Mouse (Mus musculus): ENCODE data around the gene Zcchc7. TPM values are rescaled to one million over a fixed set of nuclear protein-coding genes. Genes with fewer than 3 reads are reported as not detected.
"Not testable (repeated sequence)": the region's sequence is repeated elsewhere in the genome, so short reads cannot be mapped to it uniquely, and the experiment has no call there.

Zcchc7 gene
- polyA plus RNA-seq, 1 experiment, result 16.8 TPM

GRCm38 (mm10) chr4:44910857-44911256 is 155.2 kb downstream of the Zcchc7 start:
- DNase-seq (ENCODE audit: low read depth), result no peak

DNA sequence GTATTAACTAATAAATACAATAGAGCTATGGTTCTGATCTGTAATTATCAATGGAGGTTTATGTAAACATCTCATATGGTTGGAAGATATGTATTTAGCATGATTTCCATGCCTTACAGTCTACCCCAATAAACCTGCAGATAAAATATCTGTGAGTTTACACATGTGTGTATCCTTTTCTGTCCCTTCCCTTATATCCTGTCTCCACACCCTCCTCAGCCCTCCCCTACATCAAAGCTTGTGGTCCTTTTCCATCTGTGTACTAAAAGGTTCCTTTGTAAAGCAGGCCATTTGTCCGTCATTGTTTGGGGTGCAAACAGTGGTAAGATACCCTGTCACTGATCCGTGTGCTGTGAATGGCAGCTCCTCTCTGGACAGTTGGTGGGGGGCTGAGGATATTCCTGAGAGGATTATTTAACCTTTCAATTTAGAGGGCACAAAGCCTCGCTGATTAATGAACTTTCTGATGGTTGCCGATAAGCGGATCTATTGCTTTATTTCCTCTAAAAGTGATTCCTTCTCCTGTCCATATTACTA is 161.7 kb downstream of the Zcchc7 start:
- no peak for DNase-seq (ENCODE audit: low read depth)

- no peak for DNase-seq (ENCODE audit: low read depth)
Observed at GRCm38 (mm10) chr4:44917907-44918306, 162.2 kb downstream of the Zcchc7 start.

- no peak for DNase-seq (ENCODE audit: low read depth)
Observed at GRCm38 (mm10) chr4:44920831-44921230, 165.2 kb downstream of the Zcchc7 start.

GRCm38 (mm10) chr4:44922466-44923128 is 166.9 kb downstream of the Zcchc7 start:
- DNase-seq (ENCODE audit: low read depth), result no peak

DNA sequence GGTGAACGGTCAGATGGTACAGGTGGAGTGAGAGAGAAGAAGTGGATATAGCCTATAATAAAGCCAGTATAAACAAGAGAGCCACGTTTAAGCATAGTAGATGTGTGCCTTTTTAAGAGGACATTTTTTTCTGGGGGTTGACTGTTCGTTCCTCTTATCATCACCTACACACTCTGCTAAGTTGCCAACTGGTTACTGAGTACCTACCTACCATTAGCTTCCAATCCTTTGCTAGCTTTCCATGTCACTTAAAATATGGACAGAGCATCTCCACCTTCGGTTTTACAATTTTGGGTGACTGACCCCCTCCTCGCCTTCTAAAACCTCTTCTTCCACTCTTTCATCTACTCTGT is 167.4 kb downstream of the Zcchc7 start:
- DNase-seq (ENCODE audit: low read depth), result no peak

DNA sequence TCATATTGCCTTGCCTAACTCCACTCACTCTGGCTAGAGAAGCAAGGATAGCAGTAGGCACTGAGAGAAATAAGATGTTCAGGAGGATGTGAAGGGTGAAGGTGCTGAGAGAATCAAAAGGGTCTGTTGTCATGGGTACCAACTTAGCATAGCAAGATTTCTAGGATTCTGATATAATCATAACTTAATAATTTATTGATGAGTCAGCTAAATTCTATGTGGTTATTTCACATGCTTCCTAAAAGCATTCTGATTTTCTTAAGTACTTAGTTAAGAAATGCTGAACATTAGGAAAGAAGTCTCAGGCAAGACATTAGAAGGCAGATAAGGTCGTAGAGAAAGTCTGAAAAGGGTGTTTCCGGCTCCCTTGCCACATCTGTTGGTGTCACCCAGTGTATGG is 172.3 kb downstream of the Zcchc7 start:
- DNase-seq (ENCODE audit: low read depth), result no peak

- no peak for DNase-seq (ENCODE audit: low read depth)
Observed at GRCm38 (mm10) chr4:44928790-44929189, 173.1 kb downstream of the Zcchc7 start.

- no peak for DNase-seq (ENCODE audit: low read depth)
Observed at GRCm38 (mm10) chr4:44930406-44930805, 174.7 kb downstream of the Zcchc7 start.

DNA sequence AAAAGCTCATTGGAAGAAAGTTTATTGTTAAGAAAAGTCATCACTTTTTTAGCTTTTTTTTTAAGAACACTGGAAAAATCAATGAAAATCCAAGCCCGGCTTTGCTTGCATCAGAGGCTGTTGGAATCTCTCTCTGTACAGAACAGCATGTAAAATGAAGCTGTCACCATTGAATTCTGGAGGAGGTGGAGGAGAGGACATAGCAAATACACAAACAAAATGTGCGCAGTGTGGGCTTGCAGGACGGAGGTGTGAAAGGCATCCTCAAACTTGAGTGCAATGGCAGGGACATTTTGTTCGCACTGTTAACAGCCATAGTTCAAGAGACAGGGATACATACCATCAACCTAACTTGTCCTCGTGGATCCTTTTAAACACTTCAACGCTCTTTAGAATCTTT is 176.1 kb downstream of the Zcchc7 start:
- DNase-seq (ENCODE audit: low read depth), result no peak

DNA sequence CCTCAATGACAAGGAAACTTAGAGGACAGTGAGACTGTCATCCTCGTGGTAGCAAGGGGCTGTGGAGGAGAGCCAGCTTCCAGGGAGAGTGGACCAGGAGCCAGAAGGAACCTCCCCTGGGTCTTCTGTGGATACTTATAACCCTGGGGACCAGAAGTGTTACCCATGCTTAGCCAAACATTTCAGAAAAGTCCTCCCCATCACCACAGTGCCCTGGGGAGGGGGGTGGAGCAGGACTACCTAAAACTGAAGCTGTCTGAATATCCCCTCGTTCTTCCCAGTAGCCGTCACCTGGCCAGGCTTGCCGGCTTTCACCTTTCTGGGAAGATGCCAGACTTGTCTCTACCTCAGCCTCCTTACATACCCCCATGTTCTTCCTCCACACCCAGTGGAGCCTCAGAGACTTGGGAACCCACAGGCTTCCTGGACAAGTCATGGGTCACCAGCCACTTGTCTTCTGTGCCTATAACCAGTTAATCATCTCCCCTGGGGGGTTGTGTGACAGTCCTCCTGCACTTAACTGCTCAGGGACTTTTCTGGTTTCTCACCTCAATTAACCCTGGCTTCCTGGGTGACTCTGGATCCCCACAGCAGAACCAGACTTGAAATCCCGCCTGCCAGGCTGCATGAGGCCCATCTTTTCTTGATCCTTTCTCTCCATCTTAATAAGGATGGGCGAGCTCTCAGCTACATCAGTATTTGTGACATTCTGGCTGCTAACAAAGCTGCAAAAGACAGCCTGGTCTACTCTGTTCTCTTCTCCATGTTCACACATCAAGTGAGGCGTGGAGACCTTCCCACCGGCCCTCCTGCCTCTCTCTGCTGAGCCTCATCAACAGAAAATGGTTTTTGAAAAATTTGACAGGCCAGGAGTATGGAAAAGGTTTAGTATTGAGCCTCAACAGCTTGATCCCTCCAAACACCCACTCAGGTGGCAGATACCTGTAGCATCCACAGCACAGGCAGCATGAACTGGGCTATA is 183.0 kb downstream of the Zcchc7 start:
- no peak for DNase-seq (ENCODE audit: low read depth)

GRCm38 (mm10) chr4:44939576-44940249 is 184.0 kb downstream of the Zcchc7 start:
- DNase-seq (ENCODE audit: low read depth), result no peak

GRCm38 (mm10) chr4:44940286-44940685 is 184.6 kb downstream of the Zcchc7 start:
- DNase-seq (ENCODE audit: low read depth), result no peak

DNA sequence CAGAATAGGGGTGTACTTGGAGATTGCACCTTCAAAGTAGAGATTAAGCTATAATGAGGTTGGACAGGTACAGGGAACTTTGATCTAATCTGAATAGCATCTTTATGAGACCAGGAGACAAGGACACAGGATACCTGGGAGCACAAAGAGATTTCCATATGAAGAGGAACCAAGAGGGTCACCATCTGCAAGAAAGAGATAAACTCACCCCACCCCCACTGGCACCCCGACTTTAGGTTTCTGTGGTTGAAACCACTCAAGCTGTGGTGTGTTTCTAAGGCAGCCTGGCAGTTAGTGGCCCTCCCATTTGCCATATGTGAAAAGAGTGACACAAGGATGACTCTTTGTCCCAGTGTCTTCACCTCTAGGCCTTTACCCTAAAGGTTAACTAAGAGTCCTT is 186.6 kb downstream of the Zcchc7 start:
- DNase-seq (ENCODE audit: low read depth), result no peak

- DNase-seq (ENCODE audit: low read depth), result no peak
Observed at GRCm38 (mm10) chr4:44943480-44943879, 187.8 kb downstream of the Zcchc7 start.

DNA sequence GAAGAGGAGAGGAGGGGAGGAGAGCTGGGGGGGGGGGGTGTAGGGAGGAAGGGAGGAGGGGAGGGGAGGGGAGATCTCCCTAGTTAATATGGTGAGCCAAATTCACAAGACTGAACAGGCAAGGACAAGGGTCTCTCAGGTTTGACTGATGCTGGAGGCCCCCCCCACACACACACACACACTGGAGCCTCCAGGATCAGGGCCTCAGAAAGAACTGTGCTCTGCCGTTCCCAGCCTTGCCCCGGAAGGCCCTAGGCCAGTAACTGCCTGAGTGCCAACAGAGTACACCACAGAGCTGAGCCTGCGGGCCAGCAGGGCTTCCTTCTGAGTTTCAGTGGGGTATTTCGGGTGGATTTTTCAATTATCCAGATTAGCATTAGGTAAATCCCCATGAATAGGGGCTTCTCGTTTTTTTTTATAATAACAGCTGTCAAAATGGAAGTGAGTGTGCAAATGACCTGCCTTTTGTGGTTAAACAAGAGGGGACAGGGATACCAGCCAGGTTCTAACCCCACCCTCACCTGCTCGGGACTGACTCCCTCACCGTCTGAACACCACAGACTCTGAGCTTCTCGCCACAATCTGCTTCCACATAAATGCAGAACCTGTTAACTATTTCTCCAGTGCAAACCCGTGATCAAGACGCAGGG is 188.9 kb downstream of the Zcchc7 start:
- DNase-seq (ENCODE audit: low read depth), result no peak

DNA sequence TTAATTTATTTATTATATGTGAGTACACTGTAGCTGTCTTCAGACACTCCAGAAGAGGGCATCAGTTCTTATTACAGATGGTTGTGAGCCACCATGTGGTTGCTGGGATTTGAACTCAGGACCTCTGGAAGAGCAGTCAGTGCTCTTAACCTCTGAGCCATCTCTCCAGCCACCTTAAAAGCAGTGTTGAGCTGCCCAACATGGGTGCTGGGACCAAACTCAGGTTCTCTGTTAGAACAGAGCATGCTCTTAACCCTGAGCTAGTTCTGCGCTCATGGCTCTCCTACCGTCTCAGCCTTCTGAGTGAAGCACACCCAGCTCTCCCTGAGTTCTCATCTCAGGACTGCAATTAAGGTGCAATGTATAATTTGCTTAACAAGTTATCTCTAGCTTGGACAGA is 190.4 kb downstream of the Zcchc7 start:
- DNase-seq (ENCODE audit: low read depth), result not testable (repeated sequence)

- DNase-seq (ENCODE audit: low read depth), result no peak
Observed at GRCm38 (mm10) chr4:44947464-44947863, 191.8 kb downstream of the Zcchc7 start.

DNA sequence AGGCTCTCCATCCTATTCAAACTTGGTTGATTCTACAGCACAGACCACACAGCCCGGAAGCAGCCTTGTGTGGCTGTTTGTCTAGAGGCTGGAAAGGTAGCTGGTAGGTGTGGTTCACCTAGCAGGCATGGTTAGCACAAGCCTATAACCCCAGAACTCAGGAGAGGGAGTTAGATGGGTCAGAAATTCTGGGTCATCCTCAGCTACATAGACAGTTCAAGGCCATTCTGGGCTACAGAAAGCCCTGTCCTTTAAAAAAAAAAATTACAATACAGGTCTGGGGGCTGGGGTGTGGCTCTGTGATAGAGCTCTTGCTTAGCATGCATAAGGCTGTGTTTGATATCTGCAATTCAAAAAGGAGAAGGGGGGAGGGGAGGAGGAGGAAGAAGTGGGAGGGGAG is 192.6 kb downstream of the Zcchc7 start:
- DNase-seq (ENCODE audit: low read depth), result no peak

DNA sequence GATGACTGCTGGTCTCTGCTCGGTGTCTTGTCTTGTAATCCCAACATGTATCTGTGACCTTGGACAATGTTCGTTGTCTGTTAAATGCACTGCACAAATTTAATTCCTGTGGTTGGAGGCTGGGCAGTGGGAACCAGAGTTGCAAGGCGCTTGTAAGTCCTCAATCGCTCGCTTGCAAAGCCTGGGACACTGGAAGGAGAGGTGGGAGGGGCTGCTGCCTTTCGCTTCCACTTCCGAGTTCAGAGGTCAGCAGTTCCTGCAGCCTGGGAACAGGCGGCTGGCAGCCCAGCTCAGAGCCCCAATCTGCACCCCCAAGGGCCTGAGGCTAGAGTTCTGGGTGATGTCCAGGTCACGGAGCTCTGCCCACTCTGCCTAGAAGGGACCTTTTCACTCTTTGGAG is 197.4 kb downstream of the Zcchc7 start:
- no peak for DNase-seq (ENCODE audit: low read depth)

DNA sequence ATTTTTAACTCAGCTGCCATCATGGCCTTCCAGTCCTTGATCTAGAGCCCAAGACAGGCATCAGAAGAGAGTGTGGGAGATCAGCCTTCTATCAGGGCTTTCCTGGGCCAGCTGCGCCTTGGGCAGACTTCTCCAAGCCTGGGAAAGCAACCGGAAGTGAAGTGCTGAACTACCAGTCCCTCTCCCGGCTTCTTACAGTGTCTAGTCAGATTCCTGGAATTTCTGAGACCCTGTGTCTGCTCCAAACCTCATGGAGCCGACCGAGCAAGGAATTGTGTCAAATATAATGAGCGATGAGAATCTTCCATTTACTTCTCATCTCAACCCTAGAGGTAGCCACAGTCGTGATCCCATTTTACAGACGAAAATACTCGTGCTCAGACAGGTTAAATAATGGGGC is 203.1 kb downstream of the Zcchc7 start:
- no peak for DNase-seq (ENCODE audit: low read depth)

- no peak for DNase-seq (ENCODE audit: low read depth)
Observed at GRCm38 (mm10) chr4:44959220-44959619, 203.5 kb downstream of the Zcchc7 start.
